Mouse (Mus musculus) kidney, postnatal 14 days (tissue): Measurements from ENCODE around the gene Rgs11.
"Not testable (repeated sequence)": the region's sequence is repeated elsewhere in the genome, so short reads cannot be mapped to it uniquely, and the experiment has no call there.

Experiments used
- DNase-seq: peaks from one replicate; pipeline ENCODE4 v3.0.0; 2022; ENCODE audit warnings: mixed read lengths

Rgs11 gene

GRCm38 (mm10) chr17:26202737-26203136 lies at the start of gene Rgs11:
TSS of gene Rgs11 (plus strand) at chr17:26202951.
- DNase-seq = peak; percentile 46

DNA sequence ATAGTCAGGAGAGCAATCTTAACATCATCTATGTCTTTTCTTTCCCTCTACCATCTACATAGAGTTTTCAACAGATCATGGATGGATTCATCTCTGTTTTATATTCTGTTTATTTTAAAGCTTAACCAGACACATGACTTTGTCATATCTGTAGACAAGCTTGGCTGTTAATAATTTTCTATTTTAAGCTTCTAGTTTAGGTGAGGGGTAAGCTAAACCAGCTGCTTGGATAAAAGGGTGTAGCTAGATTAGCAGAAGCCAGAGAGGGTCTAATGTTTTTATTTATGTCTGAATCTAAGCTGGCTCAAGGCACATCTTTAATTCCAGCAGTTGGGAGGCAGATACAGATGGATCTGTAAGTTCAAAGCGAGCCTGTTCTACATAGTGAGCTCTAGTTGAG lies 40.0 kb upstream of the Rgs11 start:
- DNase-seq = no peak

DNA sequence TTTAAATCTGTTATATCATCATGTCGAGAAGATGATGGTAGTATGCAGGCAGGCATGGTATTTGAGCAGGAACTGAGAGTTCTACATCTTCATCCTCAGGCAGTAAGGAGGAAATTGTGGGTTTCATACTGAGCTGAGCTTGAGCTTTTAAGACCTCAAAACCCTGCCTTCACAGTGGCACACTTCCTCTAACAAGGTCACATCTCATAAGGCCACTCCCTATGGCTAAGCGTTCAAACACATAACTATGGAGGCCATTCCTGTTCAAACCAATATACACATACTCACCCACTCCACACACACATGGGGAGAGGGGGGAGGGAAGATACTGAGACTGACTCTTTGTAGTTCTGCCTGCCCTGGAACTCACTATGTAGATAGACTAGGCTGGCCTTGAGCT lies 34.7 kb upstream of the Rgs11 start:
- no peak for DNase-seq

- DNase-seq = not testable (repeated sequence)
These were observed 27.5 kb upstream of the Rgs11 start for GRCm38 (mm10) chr17:26175248-26175647.

DNA sequence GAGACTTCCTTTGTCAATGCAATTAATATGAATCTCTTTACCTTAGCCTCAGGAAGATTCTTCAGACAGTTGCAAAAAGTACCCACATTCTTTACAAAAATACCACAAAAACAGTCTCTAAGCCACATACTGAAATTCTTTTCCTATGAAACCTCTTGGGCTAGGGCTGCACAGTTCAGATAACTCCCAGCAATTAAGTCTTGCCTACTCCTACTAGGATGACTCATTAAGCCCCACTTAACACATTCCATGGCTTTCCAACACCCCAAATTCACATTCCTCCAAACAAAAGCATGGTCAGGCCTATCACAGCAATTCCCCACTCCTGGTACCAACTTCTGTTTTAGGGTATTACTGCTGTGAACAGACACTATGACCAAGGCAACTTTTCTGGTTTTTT lies 24.1 kb upstream of the Rgs11 start:
- DNase-seq = no peak

DNA sequence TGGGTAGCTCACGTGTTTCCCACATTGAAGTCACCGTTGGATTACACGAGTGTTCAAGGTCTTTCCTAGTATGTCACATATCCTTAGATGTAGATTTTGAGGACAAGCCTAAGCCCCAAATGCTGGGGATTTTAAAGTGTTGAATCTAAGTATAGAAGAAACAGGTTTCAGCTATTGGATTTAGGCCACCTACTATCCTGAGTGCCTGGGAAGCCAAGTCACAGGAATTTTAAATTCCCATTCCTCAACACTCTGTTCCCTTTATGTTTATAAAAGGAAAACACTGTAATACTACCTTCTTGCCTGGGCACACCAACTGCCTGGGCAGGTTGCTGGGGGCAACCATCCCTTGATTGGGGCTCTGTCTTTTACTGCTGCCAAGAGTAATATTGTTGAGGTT lies 21.6 kb upstream of the Rgs11 start:
- DNase-seq = no peak

DNA sequence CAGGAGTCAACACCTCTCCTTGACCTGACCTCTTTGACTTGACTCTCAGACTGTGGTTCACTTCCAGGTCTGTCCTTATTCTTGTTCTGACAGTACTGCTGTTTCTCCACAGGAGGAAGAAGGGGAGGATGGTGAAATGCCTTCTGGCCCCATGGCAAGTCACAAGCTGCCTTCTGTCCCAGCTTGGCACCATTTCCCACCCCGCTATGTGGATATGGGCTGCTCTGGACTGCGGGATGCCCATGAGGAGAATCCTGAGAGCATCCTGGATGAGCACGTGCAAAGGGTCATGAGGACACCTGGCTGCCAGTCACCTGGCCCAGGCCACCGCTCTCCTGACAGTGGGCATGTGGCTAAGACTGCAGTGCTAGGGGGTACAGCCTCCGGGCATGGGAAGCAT lies 15.2 kb upstream of the Rgs11 start:
- no peak for DNase-seq

- DNase-seq = no peak
These were observed 14.5 kb upstream of the Rgs11 start for GRCm38 (mm10) chr17:26188091-26188805.

- DNase-seq = not testable (repeated sequence)
These were observed 11.3 kb upstream of the Rgs11 start for GRCm38 (mm10) chr17:26191486-26191885.

DNA sequence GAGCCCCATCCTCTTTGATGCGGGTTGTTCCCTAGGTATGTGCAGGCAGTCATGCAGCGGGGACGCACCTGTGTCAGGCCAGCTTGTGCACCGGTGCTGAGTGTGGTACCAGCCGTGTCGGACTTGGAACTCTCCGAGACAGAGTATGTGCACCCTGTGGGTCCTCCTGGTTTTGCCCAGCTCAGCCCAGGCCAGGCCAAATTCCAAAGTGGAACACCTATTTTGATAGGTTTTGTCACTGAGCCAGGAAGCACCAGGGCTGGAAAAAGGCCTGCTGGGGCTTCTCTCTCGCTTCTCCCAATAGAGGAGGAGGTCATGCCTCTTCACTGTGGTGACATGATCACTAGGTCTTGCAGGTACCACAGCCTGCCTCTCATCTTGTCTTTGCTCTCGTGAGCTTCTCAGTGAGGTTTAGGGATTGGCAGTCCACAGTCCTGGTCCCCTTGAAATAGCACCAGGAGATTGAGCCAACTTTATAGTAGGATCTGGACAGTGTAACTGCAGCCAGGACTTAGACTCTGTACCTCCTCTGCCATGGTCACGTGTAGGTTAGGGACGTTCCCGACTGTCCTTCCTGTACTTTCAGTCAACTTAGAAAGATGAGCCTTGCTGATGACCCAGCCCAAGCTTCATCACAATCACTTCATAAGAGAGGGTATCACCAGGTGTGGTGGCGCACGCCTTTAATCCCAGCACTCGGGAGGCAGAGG lies 10.1 kb upstream of the Rgs11 start:
- no peak for DNase-seq

DNA sequence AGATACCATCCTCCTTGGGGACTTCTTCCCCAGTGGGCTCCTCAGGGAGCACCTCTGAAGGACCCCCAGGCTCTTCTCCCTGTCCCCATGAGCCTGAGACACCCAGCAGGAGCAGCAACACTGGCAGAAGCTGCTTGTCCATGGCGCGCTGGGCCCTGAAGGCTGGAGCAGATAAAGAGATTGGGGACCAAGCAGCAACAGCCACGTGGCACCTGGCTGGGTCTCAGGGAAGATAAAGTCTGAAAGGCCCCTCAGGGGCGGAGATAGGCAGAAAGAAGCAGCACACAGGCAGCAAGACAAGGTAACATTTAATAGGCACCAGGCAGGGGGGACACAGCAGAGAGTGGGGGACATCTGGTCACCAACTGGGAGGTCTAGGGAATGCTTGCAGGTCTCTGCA lies 3.9 kb upstream of the Rgs11 start, which contains the start of gene Pdia2:
Gene Pdia2 (minus strand): TSS at position 196 of the 400 bp plus-strand sequence.
- DNase-seq = no peak

DNA sequence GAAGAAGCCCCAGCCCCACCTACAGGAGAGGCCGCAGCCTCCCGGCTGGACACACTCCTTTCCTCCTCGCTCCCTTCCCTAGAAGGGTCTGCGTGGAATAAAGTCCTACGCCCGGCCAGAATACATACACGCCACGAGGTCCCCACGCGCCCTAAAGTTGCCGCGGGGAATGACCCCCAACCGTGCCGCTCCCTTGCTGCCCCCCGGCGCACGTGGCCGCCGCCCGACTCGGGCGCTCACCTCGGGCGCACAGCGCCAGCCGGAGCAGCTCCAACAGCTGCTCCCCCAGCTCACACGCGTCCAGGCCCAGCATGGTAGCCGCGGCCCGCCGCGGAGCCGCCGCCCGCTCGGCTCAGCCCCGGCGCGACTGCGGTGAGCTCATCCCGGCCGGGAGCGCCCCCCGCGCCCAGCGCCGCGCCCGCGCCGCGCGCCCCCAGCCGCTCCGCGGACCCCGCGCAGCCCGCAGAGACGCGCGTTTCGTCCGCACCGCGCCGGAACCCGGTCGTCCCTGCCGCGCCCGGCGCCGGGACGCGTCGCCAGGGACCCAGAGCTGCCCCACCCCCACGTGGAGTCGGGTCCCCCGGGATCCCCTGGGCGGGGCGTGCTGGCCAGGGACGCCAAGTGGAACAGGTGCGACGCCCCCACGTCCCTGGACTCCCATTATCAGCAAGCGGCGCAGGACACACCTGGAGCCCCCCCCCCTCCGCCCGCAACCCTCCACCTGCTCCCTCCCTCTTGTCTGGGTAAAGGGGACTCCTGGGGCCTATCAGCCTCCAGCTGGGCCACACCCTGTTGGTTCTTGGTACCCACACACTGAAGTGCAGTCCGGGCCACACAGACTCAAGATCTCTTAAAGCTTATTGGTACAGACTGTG lies 1.7 kb upstream of the Rgs11 start:
- DNase-seq = no peak

- DNase-seq = peak; percentile 43
These were observed 753 bp upstream of the Rgs11 start for GRCm38 (mm10) chr17:26201998-26202397.

- peak; percentile 34 for DNase-seq
These were observed 615 bp downstream of the Rgs11 start for GRCm38 (mm10) chr17:26203321-26203811.

DNA sequence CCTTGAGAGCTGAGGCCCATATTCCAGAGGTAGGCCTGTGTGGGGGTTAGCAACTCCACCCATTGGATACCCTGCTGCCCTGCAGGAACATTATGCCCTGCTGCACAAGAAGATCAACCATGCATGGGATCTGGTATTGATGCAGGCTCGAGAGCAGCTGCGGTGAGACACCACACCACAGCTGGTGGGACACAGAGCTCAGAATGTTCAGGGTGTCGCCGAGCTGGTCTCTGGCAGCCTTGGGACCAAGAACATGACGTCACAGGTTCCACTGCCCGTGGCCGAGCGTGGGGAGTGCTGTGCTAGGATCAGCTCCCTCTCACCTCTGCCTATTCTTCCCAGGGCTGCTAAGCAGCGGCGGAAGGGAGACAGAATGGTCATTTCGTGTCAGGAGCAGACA lies 2.0 kb downstream of the Rgs11 start:
- no peak for DNase-seq

GRCm38 (mm10) chr17:26206392-26206791 lies 3.6 kb downstream of the Rgs11 start:
- no peak for DNase-seq

GRCm38 (mm10) chr17:26207686-26208085 lies 4.9 kb downstream of the Rgs11 start, which contains the start of gene Arhgdig:
TSS of gene Arhgdig (minus strand) at chr17:26207786.
- no peak for DNase-seq

- no peak for DNase-seq
These were observed 9.5 kb downstream of the Rgs11 start for GRCm38 (mm10) chr17:26212241-26212640.

DNA sequence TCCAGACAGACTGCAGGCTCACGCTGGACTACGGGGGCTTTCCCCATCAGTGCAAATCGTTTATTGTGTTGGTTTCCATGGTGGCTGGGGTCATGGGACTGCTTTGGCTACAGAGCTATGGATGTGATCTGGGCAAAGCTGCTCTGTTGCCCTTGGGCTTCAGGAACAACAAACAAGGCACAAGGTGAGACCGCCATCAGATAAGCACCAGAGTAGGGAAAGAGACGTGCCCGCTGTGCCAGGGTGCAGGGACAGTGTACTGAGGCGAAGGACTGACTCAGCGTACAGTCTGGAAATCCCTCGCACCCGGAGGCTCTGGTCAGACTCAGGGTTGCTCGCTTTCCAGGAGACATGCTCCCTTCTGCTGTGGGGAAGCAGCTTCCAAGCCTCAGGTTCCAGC lies 9.9 kb downstream of the Rgs11 start:
- no peak for DNase-seq

GRCm38 (mm10) chr17:26221508-26221907 lies 18.8 kb downstream of the Rgs11 start:
- no peak for DNase-seq

DNA sequence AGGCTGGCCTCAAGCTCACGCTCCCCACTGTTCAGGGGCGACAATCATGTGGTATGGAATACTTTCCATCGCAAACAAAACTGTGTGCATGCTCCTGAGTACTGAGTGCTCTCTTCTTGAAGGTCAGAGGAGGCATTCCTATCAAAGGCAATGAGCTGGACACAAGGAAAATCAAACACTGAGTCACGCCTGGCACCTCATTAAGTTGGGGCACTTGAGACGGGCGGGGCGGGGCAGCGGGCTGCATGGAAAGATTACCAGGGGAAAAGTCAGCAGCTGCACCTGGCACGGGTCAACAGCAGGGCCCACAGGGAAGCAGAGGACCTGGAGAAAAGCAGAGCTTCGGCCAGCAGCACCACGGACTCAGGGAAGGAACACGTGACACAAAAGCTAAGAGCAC lies 22.4 kb downstream of the Rgs11 start:
- peak; percentile 58 for DNase-seq

- DNase-seq = no peak
These were observed 27.0 kb downstream of the Rgs11 start for GRCm38 (mm10) chr17:26229776-26230175.

- no peak for DNase-seq
These were observed 28.4 kb downstream of the Rgs11 start for GRCm38 (mm10) chr17:26231156-26231555.
